Mouse (Mus musculus): ENCODE data around the gene Stap1.

Gene Stap1

DNA sequence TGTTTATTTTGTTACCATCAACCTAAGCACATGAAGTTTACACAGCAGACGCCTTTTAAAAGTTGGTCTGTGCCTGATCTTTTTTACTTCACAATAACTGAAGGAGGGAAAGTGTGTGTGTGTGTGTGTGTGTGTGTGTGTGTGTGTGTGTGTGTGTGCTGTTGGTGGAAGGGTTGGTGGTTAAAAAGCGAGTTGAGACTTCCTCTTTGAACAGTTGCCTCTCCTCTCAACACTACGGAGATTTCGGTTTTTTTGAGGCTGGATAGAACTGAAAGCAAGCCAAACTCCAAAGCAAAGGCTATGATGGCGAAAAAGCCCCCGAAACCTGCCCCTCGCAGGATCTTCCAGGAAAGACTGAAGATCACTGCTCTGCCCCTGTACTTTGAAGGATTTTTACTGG lies at the start of gene Stap1:
Gene Stap1 (plus strand): TSS at position 209 of the 400 bp plus-strand sequence.
- DNase-seq (ENCODE audit: low read depth, low spot score), result no peak

DNA sequence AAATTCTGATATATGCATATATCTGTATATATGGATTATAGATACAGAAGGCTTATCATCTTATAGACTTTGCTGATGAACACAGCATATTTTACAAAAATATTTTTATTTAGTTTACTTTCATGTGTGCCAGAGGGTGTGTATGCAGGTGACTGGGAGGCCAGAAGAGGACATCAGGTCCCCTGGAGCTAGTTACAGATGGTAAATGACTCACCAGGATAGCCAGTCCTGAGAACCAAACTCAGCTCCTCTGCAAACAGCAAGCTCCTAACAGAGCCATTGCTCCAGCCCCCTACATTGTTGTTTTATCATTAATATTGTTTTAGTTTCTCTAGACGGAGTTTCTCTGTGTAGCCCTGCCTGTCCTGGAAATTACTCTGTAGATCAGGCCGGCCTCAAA lies 41.7 kb upstream of the Stap1 start:
- no peak for DNase-seq (ENCODE audit: low read depth, low spot score)

GRCm38 (mm10) chr5:86063501-86063900 lies 8.0 kb upstream of the Stap1 start:
- DNase-seq (ENCODE audit: low read depth, low spot score), result no peak

DNA sequence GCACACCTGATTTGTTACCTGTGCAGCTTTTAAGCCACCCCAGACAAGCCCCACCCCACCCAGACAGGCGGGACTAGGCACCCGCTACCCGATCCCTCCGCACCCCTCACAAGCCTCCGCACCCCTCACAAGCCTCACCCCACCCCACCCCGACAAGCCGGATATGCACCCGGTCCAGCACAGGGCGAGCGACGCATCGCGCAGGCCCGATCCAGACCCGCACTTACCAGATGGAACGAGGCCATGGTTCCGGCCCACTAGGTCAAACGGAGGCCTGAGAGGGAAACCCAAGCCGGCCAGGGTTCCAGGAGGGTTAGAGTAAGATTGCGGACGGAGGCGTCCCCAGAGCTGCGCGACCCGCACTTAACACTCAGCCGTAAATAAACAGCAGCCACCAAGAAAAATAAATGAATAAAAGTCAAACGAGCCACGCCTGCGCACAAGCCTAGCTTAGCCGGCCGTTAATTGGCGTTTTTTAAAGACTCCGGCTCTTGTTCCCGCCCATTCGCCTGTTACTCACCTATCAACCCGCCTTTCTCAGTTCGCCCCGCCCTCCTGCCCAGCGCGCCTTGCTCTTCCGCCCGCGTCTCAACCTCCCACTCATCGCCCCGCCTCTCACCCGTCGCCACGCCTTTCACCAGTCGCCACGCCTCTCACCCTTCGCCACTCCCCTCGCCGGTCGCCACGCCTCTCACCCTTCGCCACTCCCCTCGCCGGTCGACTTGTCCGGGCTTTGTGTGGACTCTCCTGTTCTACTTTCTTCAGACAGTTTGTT lies 6.3 kb upstream of the Stap1 start, which contains the start of gene Cenpc1:
Gene Cenpc1 (minus strand): TSS at position 483 of the 775 bp plus-strand sequence.
- DNase-seq (ENCODE audit: low read depth, low spot score), result peak; percentile 91

DNA sequence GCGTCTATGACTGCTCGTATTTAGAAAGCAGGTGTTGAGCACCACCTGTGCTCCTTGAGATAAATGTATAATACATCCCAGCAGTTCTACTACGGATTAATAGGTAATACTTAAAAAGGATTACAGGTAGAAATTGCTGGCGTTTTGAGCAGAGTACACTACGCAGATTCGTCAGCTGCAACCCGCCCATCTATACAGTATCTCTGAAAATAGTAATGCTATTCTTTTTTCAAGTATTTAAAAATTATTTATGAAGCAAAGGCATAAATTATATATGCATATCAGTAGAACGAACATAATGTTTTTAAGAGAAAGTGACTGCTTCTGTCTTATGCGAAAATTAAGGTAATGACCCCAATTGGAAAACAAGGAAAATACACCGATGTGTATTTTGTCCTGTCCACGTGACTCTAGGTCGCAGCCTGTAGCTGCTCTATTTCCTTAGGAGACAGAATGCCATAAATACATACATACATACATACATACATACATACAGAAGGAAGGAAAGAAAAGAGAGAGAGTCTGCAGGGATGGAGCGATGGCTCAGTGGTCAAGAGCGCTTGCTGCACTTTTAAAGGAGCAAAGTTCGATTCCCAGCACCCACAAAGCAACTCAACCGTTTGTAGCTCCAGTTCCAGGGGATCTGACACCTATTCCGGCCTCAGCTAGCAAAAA lies 5.5 kb upstream of the Stap1 start:
- DNase-seq (ENCODE audit: low read depth, low spot score), result no peak

- peak; percentile 54 for DNase-seq (ENCODE audit: low read depth, low spot score)
These were observed 5.0 kb upstream of the Stap1 start for GRCm38 (mm10) chr5:86066551-86066929.

DNA sequence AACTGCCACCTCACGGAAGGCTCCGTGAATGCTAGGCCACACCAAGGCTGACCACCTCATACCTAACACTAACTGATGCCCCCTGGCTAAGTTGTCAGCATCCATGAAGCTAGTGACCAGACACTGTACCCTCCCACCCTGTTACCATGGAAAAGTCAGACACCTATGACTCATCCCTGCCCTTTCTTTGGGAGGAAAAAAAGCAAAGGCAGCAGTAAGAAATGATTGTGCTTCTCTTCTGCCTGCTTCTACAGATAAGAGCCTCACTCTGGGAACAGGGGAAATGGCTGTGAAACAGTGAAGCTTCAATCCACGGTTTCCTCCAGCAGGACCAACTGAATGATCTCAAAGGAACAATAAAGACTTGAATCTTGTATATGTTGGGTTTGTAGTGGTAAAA lies 3.1 kb upstream of the Stap1 start:
- DNase-seq (ENCODE audit: low read depth, low spot score), result no peak

- DNase-seq (ENCODE audit: low read depth, low spot score), result no peak
These were observed 2.4 kb upstream of the Stap1 start for GRCm38 (mm10) chr5:86069121-86069520.

- DNase-seq (ENCODE audit: low read depth, low spot score), result no peak
These were observed 1.3 kb downstream of the Stap1 start for GRCm38 (mm10) chr5:86072756-86073386.

DNA sequence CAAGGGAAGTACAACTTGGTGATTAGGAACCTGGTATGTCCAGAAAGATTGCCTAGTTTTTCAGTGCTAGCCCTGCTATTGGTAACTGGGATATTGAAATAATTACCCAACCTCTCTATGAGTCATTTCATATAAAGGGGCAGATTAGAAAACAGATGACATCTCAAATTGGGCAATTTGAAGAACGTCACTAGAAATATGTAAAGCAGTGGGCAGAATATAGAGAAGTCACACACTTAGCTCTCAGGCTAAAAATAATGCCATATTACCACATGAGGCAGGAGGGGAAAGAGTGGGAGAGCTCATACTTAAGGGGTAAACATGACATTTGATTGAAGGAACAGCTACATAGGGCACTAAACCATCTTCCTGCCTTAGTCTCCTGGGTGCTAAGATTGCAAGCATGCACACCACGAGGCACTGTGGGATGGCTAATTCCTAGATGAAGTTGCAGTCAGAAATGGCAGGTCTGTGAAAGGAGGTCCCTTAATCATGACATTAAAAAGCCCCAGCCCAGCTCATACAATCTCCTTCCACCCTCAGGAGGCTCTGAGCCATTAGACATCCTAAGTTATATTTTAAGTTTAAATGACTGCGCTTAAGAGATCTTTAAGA lies 7.3 kb downstream of the Stap1 start:
- no peak for DNase-seq (ENCODE audit: low read depth, low spot score)

DNA sequence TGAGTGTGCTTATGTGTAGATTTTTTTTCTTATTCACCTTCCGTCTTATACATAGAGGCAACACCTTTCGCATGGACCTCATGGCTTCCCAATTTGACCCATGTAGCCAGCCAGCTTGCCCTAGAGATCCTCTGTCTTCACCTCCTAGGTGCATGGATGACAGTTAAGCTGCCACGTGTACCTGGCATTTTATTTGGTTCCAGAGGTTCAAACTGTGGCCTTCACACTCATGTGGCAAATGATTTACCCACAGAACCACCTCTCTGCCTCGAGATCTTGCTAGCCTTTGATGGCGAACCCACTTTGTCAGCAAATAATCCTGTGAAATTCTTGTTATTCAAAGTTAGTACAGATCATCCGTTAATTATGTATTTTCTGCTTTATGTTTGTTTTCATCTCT lies 12.4 kb downstream of the Stap1 start:
- DNase-seq (ENCODE audit: low read depth, low spot score), result no peak

DNA sequence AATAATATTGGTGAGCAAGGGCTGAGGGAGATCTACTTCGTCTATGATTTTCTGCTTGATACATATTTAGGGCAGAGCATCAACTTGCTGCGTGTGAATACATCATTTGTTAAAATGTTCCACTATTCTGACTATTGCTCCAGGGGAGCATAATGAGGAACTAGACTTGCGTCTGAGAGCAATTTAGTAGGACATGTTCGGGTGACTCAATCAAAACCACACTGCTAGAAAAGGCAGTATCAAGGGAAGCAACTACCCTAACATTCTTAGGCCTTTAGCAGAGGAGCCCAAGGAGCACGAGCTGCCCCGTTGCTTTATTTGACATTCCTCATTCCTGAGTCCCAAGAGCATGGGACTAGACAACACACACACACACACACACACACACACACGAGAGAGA lies 13.4 kb downstream of the Stap1 start:
- no peak for DNase-seq (ENCODE audit: low read depth, low spot score)

DNA sequence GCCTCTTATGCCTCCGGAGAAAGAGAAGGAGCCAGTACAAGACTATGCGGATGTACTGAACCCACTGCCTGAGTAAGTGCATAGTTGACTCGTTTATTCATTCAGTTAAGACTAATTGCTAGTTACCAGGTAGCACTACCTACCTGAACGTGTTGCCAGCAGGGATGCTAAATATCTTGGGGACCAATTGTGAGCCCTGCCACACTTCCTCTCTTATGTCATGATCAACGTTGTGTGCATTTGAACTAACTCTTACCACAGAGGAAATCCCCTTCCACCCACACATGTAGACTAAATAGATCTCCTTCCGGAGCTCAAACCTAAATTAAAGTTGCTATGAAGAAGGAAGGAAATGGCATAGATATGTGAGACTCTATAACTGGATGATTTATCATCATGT lies 15.2 kb downstream of the Stap1 start:
- no peak for DNase-seq (ENCODE audit: low read depth, low spot score)

GRCm38 (mm10) chr5:86094754-86095153 lies 23.2 kb downstream of the Stap1 start:
- no peak for DNase-seq (ENCODE audit: low read depth, low spot score)

DNA sequence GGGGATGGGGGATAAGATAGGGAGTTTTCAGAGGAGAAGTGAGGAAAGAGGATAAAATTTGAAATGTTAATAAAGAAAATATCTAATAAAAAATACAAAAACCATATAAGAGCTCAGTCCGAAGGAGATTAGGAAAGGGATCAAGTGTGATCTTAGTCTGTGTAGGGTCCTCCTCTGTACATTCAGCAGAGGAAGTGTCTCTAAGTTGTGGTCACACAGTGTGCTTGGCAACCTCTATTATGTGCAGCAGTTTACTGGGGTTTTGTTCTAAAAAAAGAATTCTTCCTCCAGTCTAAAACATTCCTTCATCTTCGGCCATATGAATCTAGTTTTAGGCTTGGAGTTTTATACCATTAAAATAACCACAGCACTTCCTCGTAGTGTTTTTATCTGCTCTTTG lies 27.4 kb downstream of the Stap1 start:
- DNase-seq (ENCODE audit: low read depth, low spot score), result no peak

DNA sequence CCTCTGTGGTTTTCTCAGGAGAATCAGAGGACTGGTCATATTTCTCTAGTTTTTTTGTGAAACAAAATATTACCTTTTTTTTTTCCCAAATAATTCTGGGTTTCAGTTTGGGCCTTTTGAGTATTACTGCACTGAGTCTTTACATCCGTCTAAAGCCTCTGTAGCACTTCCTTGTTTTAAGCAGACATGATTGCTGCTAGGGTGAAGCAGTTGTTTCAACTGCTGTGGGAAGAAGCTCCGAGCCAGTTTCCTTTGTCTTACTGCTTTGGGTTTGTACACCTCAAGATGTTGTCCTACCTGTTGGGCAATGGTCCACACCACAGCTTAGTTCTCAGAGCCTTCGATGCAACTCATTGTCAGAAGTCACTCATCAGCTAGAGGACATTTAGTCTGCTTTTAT lies 29.1 kb downstream of the Stap1 start:
- DNase-seq (ENCODE audit: low read depth, low spot score), result no peak

DNA sequence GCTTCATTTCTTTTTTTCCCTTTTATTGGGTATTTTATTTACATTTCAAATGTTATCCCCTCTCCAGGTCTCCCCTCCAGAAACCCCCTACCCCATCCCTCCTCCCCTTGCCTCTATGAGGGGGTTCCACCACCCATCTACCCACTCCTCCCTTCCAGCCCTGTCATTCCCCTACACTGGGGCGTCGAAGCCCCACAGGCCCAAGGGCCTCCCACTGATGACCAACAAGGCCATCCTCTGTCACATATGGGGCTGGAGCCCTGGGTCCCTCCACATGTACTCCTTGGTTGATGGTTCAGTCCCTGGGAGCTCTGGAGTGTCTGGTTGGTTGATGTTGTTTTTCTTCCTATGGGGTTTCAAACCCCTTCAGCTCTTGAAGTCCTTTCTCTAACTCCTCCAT lies 30.6 kb downstream of the Stap1 start:
- no peak for DNase-seq (ENCODE audit: low read depth, low spot score)

DNA sequence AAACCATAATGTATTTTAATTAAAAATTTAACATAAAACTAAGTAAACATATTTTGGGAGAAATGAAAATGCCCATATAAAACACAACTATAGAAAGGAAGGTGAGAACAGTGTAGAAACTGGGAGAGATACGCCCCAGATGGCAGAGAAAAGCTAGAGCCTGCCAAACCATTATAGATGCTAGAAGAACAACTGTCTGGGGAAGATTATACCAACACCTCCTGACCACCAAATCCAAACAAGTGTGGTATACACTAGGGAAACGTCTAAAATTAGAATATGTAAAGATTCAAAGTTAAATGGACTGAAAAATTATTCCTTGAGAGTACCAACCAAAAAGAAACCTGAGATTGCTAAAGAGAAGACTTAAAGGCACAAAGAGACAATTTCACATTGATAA lies 35.1 kb downstream of the Stap1 start:
- DNase-seq (ENCODE audit: low read depth, low spot score), result no peak

GRCm38 (mm10) chr5:86111074-86111473 lies 39.5 kb downstream of the Stap1 start:
- DNase-seq (ENCODE audit: low read depth, low spot score), result no peak

DNA sequence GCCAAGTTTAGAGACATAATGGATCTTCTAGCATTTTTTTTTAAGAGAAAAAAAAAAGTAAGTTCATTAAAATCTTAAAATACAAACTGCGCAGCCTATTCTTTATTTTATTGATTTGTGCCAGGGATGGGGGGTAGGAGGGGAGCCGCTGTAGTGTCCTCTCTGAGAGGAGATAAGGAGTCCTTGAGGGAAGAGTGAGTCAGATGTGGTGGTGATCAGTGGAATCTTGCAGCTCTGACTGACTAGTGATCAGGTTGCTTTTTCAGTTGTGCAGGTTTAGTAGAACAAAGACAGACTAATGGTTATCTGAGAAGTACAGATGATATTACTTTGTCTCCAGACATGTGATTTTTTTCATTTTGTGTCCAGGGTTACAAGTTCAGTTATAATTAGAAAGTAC lies 41.5 kb downstream of the Stap1 start:
- no peak for DNase-seq (ENCODE audit: low read depth, low spot score)

DNA sequence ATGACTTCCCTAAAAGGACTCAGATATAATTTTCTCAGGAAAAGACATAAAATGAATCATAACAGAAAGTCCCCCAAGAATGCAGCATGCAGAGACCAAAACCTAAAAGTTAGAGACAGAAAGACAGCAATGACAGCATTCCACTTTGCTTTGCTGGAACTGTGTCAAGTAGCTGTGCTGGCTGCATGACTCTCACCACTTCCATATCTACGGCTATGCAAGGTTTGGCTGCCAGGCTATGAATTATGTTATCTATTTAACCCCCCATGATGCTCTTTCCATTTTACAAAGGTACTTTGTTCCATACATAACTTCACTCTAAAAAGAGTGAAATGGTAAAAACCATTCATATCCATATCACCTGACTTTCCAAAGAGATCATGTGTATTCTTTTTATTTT lies 42.5 kb downstream of the Stap1 start:
- no peak for DNase-seq (ENCODE audit: low read depth, low spot score)

- DNase-seq (ENCODE audit: low read depth, low spot score), result no peak
These were observed 47.0 kb downstream of the Stap1 start for GRCm38 (mm10) chr5:86118457-86119094.

Measured in WW6 (cell line).